Mouse (Mus musculus) erythroblast, adult 5-6 weeks (primary cell): ENCODE data around the gene Tle3. TPM values are rescaled to one million over a fixed set of nuclear protein-coding genes. Genes with fewer than 3 reads are reported as not detected.

Experiments used
- ATAC-seq: replicated peaks from 2 replicates; pipeline ENCODE4 v1.8.0; 2016; ENCODE audit warnings: moderate number of reproducible peaks, mild to moderate bottlenecking, moderate TSS enrichment, inconsistent platforms; ENCODE audit not compliant: poor library complexity, low FRiP score, severe bottlenecking
- total RNA-seq, 2 experiments: library from RNA; stranded (forward) in 1 of 2; stranded (reverse) in 1 of 2; fragments of 150-400 nt in 1 of 2; fragments of 200-764, 138-1000 nt in 1 of 2; gene quantifications; 2 replicates each; pipeline versions ENCODE4 v1.2.3 to v1.2.4; 2015 to 2017; ENCODE audit warnings: low replicate concordance in 2 of 2

Gene Tle3
- total RNA-seq, 2 experiments from 2014 or later = 10.8 to 11.6 TPM

DNA sequence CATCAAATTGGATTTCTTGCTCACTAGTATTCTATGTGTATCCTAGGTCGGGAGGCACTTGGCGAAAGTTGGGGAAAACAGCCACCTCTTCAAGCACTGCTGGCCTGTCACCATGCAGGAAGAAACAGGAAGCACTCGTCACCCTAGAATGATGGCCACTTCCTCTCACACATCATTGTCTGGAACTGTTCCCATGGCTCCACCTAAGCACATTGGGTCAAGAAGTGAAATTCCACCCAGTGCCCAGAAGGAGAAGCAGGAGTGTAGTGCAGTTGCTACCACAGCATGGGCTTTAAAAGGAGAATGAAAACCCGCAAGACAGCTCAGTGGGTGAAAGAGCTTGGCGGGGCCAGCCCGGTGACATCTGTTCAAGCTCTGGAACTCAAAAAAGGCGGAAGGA is 22.5 kb upstream of the Tle3 start:
- ATAC-seq = no peak

DNA sequence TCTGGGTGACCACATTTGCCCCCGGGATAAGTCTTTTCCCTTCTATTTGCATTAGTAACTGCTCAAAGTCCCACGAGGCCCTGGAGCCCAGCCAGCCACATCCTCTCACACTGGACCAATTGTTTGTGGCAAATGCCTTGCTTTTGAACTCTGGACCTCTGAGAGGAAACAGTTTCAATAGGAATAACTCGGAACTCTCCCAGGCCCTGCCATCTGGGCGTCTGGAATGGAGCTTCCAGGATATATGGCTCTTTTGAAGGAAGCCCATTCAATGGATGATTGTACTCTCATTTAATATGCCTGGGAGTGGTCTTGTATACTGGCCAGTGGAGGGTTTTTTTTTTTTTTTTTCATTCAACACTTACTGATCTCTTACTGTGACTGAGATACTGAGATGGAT is 21.0 kb upstream of the Tle3 start:
- no peak for ATAC-seq

- no peak for ATAC-seq
These were observed 13.2 kb upstream of the Tle3 start for GRCm38 (mm10) chr9:61358933-61359332.

GRCm38 (mm10) chr9:61359741-61360140 is 12.4 kb upstream of the Tle3 start:
- no peak for ATAC-seq

DNA sequence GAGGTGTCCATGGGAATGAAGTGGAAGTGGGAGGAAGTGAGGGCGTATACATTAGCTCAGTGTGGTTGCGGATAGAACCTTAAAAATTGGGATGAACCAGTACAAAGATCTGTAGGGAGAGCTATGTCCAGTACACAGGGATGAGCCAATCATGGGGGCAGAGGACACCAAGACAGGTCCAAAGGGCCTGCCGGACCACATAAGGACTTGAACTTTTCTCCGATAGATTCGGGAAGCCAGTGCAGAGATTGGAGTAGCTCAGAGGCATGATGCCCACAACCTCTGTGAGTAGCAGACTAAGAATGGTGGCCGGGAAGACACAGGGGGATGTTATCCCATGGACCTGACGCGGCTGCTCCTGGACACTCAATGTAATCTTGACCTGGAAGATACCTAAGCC is 12.0 kb upstream of the Tle3 start:
- no peak for ATAC-seq

- ATAC-seq = no peak; the same call in 1 of the 2 replicates
These were observed 11.2 kb upstream of the Tle3 start for GRCm38 (mm10) chr9:61360727-61361631.

DNA sequence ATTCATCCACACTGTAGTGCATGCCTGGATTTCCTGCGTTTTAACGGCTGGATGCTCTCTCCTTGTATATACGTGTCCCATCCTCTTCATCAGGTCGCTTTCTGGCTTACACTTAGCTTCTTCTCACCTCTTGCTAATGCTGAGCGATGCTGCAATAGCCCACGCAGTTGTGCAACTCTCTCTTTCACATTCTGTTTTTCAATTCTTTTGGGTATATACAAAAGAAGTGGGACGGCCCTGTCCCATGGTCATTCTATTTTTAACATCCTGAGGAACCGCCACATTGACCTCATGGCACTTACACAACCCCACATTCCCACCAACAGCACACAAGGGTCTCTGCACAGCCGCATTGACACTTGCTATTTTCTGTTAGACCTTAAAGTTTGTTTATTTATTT is 9.0 kb upstream of the Tle3 start:
- no peak for ATAC-seq

- ATAC-seq = no peak
These were observed 6.1 kb upstream of the Tle3 start for GRCm38 (mm10) chr9:61366108-61366507.

- no peak for ATAC-seq
These were observed 5.0 kb upstream of the Tle3 start for GRCm38 (mm10) chr9:61367156-61367555.

GRCm38 (mm10) chr9:61367857-61368566 is 4.2 kb upstream of the Tle3 start:
- no peak for ATAC-seq

DNA sequence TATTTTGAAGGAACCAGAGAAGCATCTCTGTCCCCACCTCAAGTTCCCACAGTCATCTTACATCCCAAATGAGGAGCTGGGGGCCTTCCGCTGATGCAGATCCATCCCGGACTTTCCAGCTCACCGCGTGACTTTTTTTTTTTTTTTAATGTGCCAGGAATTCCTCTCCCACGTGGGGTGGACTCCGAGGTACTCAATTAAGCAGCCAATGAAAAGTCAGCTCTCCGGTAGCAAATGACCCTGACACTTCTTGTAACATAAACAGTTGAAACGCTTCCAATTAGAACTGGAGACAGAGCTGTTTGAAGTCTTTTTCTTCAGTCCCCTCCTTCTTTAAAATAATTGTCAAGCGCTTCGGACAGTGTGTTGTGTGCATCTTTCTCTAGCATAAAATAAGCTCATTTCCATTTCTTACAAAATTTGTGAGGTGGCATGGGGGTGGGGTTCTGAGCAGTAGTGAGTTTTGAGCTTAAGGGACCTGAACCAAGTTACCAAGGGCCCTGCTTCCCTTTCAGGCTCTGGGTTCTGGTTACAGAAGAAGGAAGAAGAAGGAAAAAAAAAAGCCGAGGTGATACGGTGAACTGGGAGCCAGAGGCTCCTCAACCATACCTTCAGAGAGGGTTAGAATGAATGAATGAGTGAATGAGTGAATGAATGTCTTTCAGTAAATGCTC is 3.5 kb upstream of the Tle3 start:
- ATAC-seq = no peak

- no peak for ATAC-seq
These were observed 2.6 kb upstream of the Tle3 start for GRCm38 (mm10) chr9:61369316-61370273.

- ATAC-seq = peak; percentile 85
These were observed 1.7 kb upstream of the Tle3 start for GRCm38 (mm10) chr9:61370454-61370888.

GRCm38 (mm10) chr9:61370889-61371754 is 1.0 kb upstream of the Tle3 start:
- ATAC-seq = no peak

DNA sequence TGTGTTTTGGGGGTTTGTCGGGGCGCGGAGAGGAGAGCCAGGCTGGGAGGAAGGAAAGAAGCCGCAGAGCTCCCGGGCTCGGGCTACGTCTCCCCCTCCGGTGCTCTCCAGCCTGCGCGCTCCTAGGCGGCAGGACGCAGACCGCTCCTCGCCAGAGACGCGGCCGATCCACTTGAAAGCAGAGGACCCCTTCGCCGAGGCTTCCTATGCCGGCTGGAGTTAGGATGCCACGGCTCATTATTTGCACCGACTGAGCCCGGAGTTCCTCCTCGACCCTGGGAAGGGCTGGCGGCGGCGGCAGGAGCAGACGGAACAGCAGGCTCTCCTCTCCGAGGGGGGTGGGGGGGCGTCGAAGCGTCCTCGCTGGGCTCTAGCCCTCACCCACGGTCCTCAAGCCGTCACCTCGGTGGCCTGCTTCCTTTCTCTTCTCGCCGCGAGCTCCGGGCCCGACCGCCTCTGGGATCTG is 377 bp downstream of the Tle3 start:
- ATAC-seq = peak; percentile 27

DNA sequence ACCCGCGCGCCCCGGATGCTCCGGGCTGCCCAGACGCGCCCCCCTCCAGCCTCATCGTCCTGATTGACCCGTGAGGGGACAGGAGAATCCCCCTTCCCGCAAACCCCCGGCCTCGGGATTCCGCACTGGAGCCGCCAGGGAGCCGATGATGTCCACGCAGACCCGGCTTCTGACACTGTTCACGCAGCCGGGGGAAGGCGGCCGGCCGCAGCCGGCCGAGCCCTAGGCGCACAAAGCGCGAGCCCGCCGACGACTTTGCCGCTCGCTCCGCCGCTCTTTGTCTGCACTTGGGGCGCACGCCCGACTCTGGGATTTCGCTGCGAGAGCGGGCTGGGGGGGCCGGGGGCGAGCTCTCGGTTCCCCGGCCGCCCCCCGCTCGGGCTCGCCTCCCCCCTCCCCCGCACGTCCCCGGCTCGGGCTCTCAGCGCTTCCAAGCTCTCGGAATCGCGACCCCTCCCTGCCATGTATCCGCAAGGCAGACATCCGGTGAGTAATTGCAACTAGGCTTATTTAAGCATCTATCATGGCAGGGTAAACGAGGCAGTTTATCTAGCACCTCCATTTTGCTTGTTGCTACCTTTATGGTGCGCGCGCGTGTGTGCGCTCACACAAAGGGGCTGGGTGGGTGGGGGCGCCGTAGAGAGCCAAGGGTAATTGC is 939 bp downstream of the Tle3 start:
- no peak for ATAC-seq

DNA sequence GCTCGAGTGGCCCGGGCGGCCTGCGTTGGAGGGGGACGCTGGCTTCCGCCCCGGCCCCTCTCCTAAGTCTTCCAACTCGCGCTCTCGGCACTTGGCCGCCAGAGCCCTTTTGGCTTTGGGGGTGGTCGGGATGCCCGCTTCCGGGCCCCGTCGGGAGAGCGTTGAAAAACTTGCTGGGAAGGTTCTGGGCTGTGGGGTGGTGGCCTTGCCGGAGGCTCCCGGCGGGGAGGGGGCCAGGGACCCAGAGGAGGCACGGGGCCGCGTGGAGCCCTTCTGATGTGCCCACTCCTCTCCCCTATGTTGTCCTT is 1.4 kb downstream of the Tle3 start:
- ATAC-seq = no peak
